Mouse (Mus musculus) CH12.LX (cell line): ENCODE data around the gene Abhd14b.

Source experiments
- EP300 ChIP-seq: IDR thresholded peaks from 2 replicates; pipeline ENCODE4 v1.6.1; 2011; ENCODE audit warnings: low read length, improper control_type of control experiment
- KAT2A ChIP-seq: IDR thresholded peaks from 2 replicates; pipeline ENCODE4 v1.6.1; 2012; ENCODE audit warnings: low read length, improper control_type of control experiment, inconsistent platforms; ENCODE audit not compliant: insufficient replicate concordance
- MAZ ChIP-seq: IDR thresholded peaks from 2 replicates; pipeline ENCODE4 v1.6.1; 2012; ENCODE audit warnings: low read depth, mild to moderate bottlenecking, inconsistent platforms, low read length, improper control_type of control experiment, moderate library complexity
- POLR2A ChIP-seq: IDR thresholded peaks from 2 replicates; pipeline ENCODE4 v1.6.1; 2011; ENCODE audit warnings: low read depth, mild to moderate bottlenecking, improper control_type of control experiment, low read length
- ZKSCAN1 ChIP-seq: IDR thresholded peaks from 2 replicates; pipeline ENCODE4 v1.6.1; 2012; ENCODE audit warnings: low read depth, inconsistent platforms, low read length, improper control_type of control experiment, borderline replicate concordance
- ZNF384 ChIP-seq: IDR thresholded peaks from 2 replicates; pipeline ENCODE4 v1.6.1; 2012; ENCODE audit warnings: low read depth, low read length, improper control_type of control experiment, inconsistent platforms

GRCm38 (mm10) chr9:106402149-106402548 lies 45.1 kb upstream of the Abhd14b start:
- TF ChIP-seq KAT2A = no peak
- TF ChIP-seq ZNF384 = no peak
- no peak for TF ChIP-seq MAZ
- TF ChIP-seq EP300 = no peak
- no peak for TF ChIP-seq POLR2A
- TF ChIP-seq ZKSCAN1 = no peak
